Mouse (Mus musculus): ENCODE measurements around the gene Tcf7l1.

DNA sequence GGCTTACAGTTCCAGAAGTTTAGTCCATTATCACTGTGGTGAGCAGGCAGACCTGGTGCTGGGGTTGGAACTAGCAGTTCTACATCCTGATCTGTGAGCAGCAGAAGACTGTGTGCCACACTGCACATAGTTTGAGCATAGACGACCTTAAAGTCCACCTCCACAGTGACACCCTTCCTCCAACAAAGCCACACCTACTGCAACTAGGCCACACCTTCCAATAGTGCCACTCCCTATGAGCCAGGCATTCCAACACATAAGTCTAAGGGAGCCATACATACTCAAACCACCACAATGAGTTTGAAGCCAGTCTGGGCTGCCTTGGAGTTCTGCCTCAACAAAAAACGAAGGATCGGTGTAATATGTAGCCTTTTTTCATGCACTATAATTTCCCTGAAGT, 55.7 kb downstream of the Tcf7l1 start:
- TF ChIP-seq GATA1 (IDR thresholded peaks at IDR 0.05; ENCODE audit: borderline replicate concordance, low read length) = no peak
- TF ChIP-seq FLI1 (IDR thresholded peaks at IDR 0.05; ENCODE audit: low read length) = no peak
